Mouse (Mus musculus): ENCODE results near the gene Nkx2-5.

The Nkx2-5 gene

GRCm38 (mm10) chr17:26850358-26851135 lies 5.7 kb upstream of the Nkx2-5 start:
- no peak for DNase-seq (ENCODE audit: low read depth, low spot score)

- no peak for DNase-seq (ENCODE audit: low read depth, low spot score)
Measured at GRCm38 (mm10) chr17:26849746-26850357, 5.0 kb upstream of the Nkx2-5 start.

GRCm38 (mm10) chr17:26849106-26849745 lies 4.4 kb upstream of the Nkx2-5 start:
- no peak for DNase-seq (ENCODE audit: low read depth, low spot score)

- no peak for DNase-seq (ENCODE audit: low read depth, low spot score)
Measured at GRCm38 (mm10) chr17:26848236-26848635, 3.4 kb upstream of the Nkx2-5 start.

GRCm38 (mm10) chr17:26847801-26848200 lies 3.0 kb upstream of the Nkx2-5 start:
- no peak for DNase-seq (ENCODE audit: low read depth, low spot score)

GRCm38 (mm10) chr17:26846411-26846810 lies 1.6 kb upstream of the Nkx2-5 start:
- DNase-seq (ENCODE audit: low read depth, low spot score), result peak; percentile 5

GRCm38 (mm10) chr17:26845149-26846050 lies 591 bp upstream of the Nkx2-5 start:
- DNase-seq (ENCODE audit: low read depth, low spot score), result no peak

- DNase-seq (ENCODE audit: low read depth, low spot score), result no peak
Measured at GRCm38 (mm10) chr17:26844371-26844851, 398 bp downstream of the Nkx2-5 start.

- DNase-seq (ENCODE audit: low read depth, low spot score), result no peak
Measured at GRCm38 (mm10) chr17:26843696-26844236, 1.0 kb downstream of the Nkx2-5 start.

GRCm38 (mm10) chr17:26843229-26843567 lies 1.6 kb downstream of the Nkx2-5 start:
- DNase-seq (ENCODE audit: low read depth, low spot score), result no peak

- DNase-seq (ENCODE audit: low read depth, low spot score), result no peak
Measured at GRCm38 (mm10) chr17:26842431-26843228, 2.2 kb downstream of the Nkx2-5 start.

- DNase-seq (ENCODE audit: low read depth, low spot score), result no peak
Measured at GRCm38 (mm10) chr17:26841981-26842380, 2.8 kb downstream of the Nkx2-5 start.

- DNase-seq (ENCODE audit: low read depth, low spot score), result no peak
Measured at GRCm38 (mm10) chr17:26840922-26841731, 3.7 kb downstream of the Nkx2-5 start.

- DNase-seq (ENCODE audit: low read depth, low spot score), result no peak
Measured at GRCm38 (mm10) chr17:26840439-26840780, 4.4 kb downstream of the Nkx2-5 start.

- no peak for DNase-seq (ENCODE audit: low read depth, low spot score)
Measured at GRCm38 (mm10) chr17:26839718-26840438, 4.9 kb downstream of the Nkx2-5 start.

GRCm38 (mm10) chr17:26838911-26839717 lies 5.7 kb downstream of the Nkx2-5 start:
- DNase-seq (ENCODE audit: low read depth, low spot score), result no peak

GRCm38 (mm10) chr17:26838191-26838910 lies 6.5 kb downstream of the Nkx2-5 start:
- DNase-seq (ENCODE audit: low read depth, low spot score), result no peak

GRCm38 (mm10) chr17:26837546-26837985 lies 7.2 kb downstream of the Nkx2-5 start:
- DNase-seq (ENCODE audit: low read depth, low spot score), result no peak

Measured in A20 (cell line).